Mouse (Mus musculus): ENCODE data around the gene Fstl1. TPM values are rescaled to one million over a fixed set of nuclear protein-coding genes. Genes with fewer than 3 reads are reported as not detected.

Fstl1 gene
- total and polyA plus RNA-seq, 3 experiments: 0.08 to 0.35 TPM; not detected in 1

GRCm38 (mm10) chr16:37757223-37757622 is 19.4 kb upstream of the Fstl1 start:
- DNase-seq (ENCODE audit: low read depth, low spot score): no peak
- Histone ChIP-seq H3K4me3 (ENCODE audit: control insufficient read depth in 1 of 2, insufficient read depth in 1 of 2, low read depth in 2 of 2, low read length in 2 of 2) (no peak overlapping the region), H3K4me1 (ENCODE audit: control insufficient read depth in 1 of 2, insufficient read depth in 2 of 2, low read length in 2 of 2) (no peaks in the 10 kb centered on the region), H3K27me3 (ENCODE audit: control insufficient read depth in 1 of 2, insufficient read depth in 2 of 2, low read length in 2 of 2) (peaks cover 7 to 8% of the 10 kb centered on the region in 2 experiments; a peak in 3 of 4 replicates), H3K27ac (ENCODE audit: control insufficient read depth, low read depth, low read length) (no peak overlapping the region), H3K36me3 (ENCODE audit: control insufficient read depth in 1 of 2, insufficient read depth in 2 of 2, low read length in 2 of 2) (peaks cover 0 to 2% of the 10 kb centered on the region in 2 experiments; a peak in 1 of 4 replicates), H3K79me2 (ENCODE audit: control insufficient read depth, insufficient read depth, low read length, poor library complexity) (no peaks in the 10 kb centered on the region), H3K9me3 (replicated peaks; ENCODE audit: insufficient read depth, low read length) (no peaks in the 10 kb centered on the region), H3K9ac (ENCODE audit: control insufficient read depth, low read depth, low read length, poor library complexity, severe bottlenecking) (no peak overlapping the region)
- TF ChIP-seq SMC3 (IDR thresholded peaks at IDR 0.05; ENCODE audit: low read depth, low read length): no peak
- TF ChIP-seq ZC3H11A (IDR thresholded peaks at IDR 0.05; ENCODE audit: low read depth, low read length): no peak
- no peak for TF ChIP-seq ZKSCAN1 (IDR thresholded peaks at IDR 0.05; ENCODE audit: low read depth, low read length)
- TF ChIP-seq CHD1 (IDR thresholded peaks at IDR 0.05; ENCODE audit: low read depth, low read length): no peak
- no peak for TF ChIP-seq RCOR1 (IDR thresholded peaks at IDR 0.05; ENCODE audit: low read depth, low read length)
- no peak for TF ChIP-seq TAL1 (IDR thresholded peaks at IDR 0.05; ENCODE audit: low read length)
- TF ChIP-seq KAT2A (conservative IDR thresholded peaks at IDR 0.05; ENCODE audit: low read depth, low read length): no peak
- no peak for TF ChIP-seq MYC (IDR thresholded peaks at IDR 0.05; ENCODE audit: low read depth, low read length)
- no peak for TF ChIP-seq ZNF384 (IDR thresholded peaks at IDR 0.05; ENCODE audit: low read depth, low read length)
- no peak for TF ChIP-seq ELF1 (IDR thresholded peaks at IDR 0.05; ENCODE audit: low read depth, low read length)
- no peak for TF ChIP-seq ZMIZ1 (IDR thresholded peaks at IDR 0.05; ENCODE audit: low read depth, low read length)
- no peak for TF ChIP-seq POLR2AphosphoS2 (IDR thresholded peaks at IDR 0.05; ENCODE audit: low read length)
- TF ChIP-seq E2F4 (IDR thresholded peaks at IDR 0.05; ENCODE audit: borderline replicate concordance, low read depth, low read length): no peak
- TF ChIP-seq CHD2 (IDR thresholded peaks at IDR 0.05; ENCODE audit: low read length): no peak
- TF ChIP-seq USF2 (IDR thresholded peaks at IDR 0.05; ENCODE audit: borderline replicate concordance in 1 of 2, insufficient read depth in 1 of 2, low read depth in 1 of 2, low read length in 2 of 2): no peak
- no peak for TF ChIP-seq NRF1 (IDR thresholded peaks at IDR 0.05; ENCODE audit: insufficient read depth, low read depth, low read length, poor library complexity, severe bottlenecking)
- TF ChIP-seq GATA1 (IDR thresholded peaks at IDR 0.05; ENCODE audit: low read depth, low read length): no peak
- TF ChIP-seq MEF2A (IDR thresholded peaks at IDR 0.05; ENCODE audit: extremely low read depth, insufficient replicate concordance, low read depth, low read length, poor library complexity, severe bottlenecking): no peak
- no peak for TF ChIP-seq HCFC1 (IDR thresholded peaks at IDR 0.05; ENCODE audit: low read depth, low read length)

DNA sequence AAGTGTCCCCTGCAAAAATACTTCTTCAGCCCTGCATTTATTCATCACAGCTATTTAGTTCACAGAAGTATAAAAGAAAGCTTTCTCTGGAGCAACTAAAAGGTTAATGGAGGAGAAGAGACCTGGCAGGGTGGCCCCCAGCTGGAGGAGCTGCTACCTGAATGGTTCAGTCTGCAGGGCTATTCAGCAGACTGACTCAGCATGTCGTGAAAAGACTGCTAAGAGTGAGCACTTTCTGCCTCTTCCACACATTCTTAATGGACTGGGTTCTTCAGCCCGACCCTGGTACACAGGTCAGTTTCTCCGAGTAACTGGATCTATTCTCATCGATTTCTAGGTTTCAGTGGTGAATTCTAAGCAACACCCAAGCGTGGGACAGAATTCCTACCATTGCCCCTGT is 12.9 kb upstream of the Fstl1 start:
- no peak for DNase-seq (ENCODE audit: low read depth, low spot score)
- Histone ChIP-seq H3K27me3 (ENCODE audit: control insufficient read depth in 1 of 2, insufficient read depth in 2 of 2, low read length in 2 of 2) (peaks cover 0 to 7% of the 10 kb centered on the region in 2 experiments; a peak in 2 of 4 replicates), H3K9me3 (replicated peaks; ENCODE audit: insufficient read depth, low read length) (no peaks in the 10 kb centered on the region), H3K27ac (ENCODE audit: control insufficient read depth, low read depth, low read length) (no peak overlapping the region), H3K9ac (ENCODE audit: control insufficient read depth, low read depth, low read length, poor library complexity, severe bottlenecking) (no peak overlapping the region), H3K36me3 (ENCODE audit: control insufficient read depth in 1 of 2, insufficient read depth in 2 of 2, low read length in 2 of 2) (no peaks in the 10 kb centered on the region), H3K79me2 (ENCODE audit: control insufficient read depth, insufficient read depth, low read length, poor library complexity) (no peaks in the 10 kb centered on the region), H3K4me3 (ENCODE audit: control insufficient read depth in 1 of 2, insufficient read depth in 1 of 2, low read depth in 2 of 2, low read length in 2 of 2) (no peak overlapping the region), H3K4me1 (ENCODE audit: control insufficient read depth in 1 of 2, insufficient read depth in 2 of 2, low read length in 2 of 2) (no peaks in the 10 kb centered on the region)
- TF ChIP-seq ELF1 (IDR thresholded peaks at IDR 0.05; ENCODE audit: low read depth, low read length) (no peak), USF1 (IDR thresholded peaks at IDR 0.05; ENCODE audit: low read depth, low read length) (no peak), SMC3 (IDR thresholded peaks at IDR 0.05; ENCODE audit: low read depth, low read length) (no peak), MAX (IDR thresholded peaks at IDR 0.05; ENCODE audit: low read length) (no peak), EP300 (IDR thresholded peaks at IDR 0.05; ENCODE audit: low read depth in 1 of 2, low read length in 2 of 2) (no peak), ZKSCAN1 (IDR thresholded peaks at IDR 0.05; ENCODE audit: low read depth, low read length) (no peak), CTCF (IDR thresholded peaks at IDR 0.05 in 2 of 3, conservative IDR thresholded peaks at IDR 0.05 in 1 of 3; ENCODE audit: control insufficient read depth in 1 of 3, insufficient read depth in 1 of 3, low read depth in 2 of 3, low read length in 3 of 3, poor library complexity in 1 of 3, severe bottlenecking in 1 of 3) (no peak), MYC (IDR thresholded peaks at IDR 0.05; ENCODE audit: low read depth, low read length) (no peak), CHD1 (IDR thresholded peaks at IDR 0.05; ENCODE audit: low read depth, low read length) (no peak), TAL1 (IDR thresholded peaks at IDR 0.05; ENCODE audit: low read length) (no peak), BHLHE40 (IDR thresholded peaks at IDR 0.05; ENCODE audit: borderline replicate concordance, low read depth, low read length) (no peak), SIN3A (IDR thresholded peaks at IDR 0.05; ENCODE audit: low read length) (no peak), USF2 (IDR thresholded peaks at IDR 0.05; ENCODE audit: borderline replicate concordance in 1 of 2, insufficient read depth in 1 of 2, low read depth in 1 of 2, low read length in 2 of 2) (no peak)

Data from MEL (cell line).